Mouse (Mus musculus) bone marrow, adult 2 months (tissue): ENCODE measurements at regions not wholly inside any gene's neighbourhood (a gene's known extent, or its start where the extent isn't known, plus 50 kb on each side); places are given as distances from the start of the nearest gene placed in this dataset.

Experiments used
- H3K27ac ChIP-seq: fragments of 200-500 bp; 2 replicates; pipeline ENCODE4 v1.5.1; 2012; ENCODE audit warnings: low read depth, mild to moderate bottlenecking, control low read depth, inconsistent platforms, low read length; ENCODE audit not compliant: control insufficient read depth, poor library complexity, insufficient read depth
- H3K4me1 ChIP-seq: fragments of 200-500 bp; 2 replicates; pipeline ENCODE4 v1.6.1; 2011; ENCODE audit warnings: low read length; ENCODE audit not compliant: control insufficient read depth, insufficient read depth
- H3K4me3 ChIP-seq: fragments of 200-500 bp; replicated peaks from 2 replicates; pipeline ENCODE3; 2011; ENCODE audit warnings: mild to moderate bottlenecking, low read depth, low read length, control low read depth; ENCODE audit not compliant: control insufficient read depth
- CTCF ChIP-seq: fragments of 200-500 bp; IDR thresholded peaks from 2 replicates; pipeline ENCODE4 v1.5.1; 2011; ENCODE audit warnings: low read length, control low read depth; ENCODE audit not compliant: control insufficient read depth, insufficient read depth
- POLR2A ChIP-seq: fragments of 200-500 bp; IDR thresholded peaks from 2 replicates; pipeline ENCODE4 v1.6.1; 2011; ENCODE audit warnings: low read depth, mild to moderate bottlenecking, control low read depth, low read length, borderline replicate concordance; ENCODE audit not compliant: control insufficient read depth
- WGBS: fragments of 180-500 bp; shearing (Covaris S2); methylation state at CpG from one replicate; pipeline ENCODE4 v1.1.7; 2018; 5-methylcytosine and 5-hydroxymethylcytosine counted together

- no peak overlapping the region for H3K4me3 ChIP-seq
- no peak overlapping the region for H3K27ac ChIP-seq
- WGBS = 84% methylated on average over 3 of the region's 3 CpGs
- H3K4me1 ChIP-seq = no peaks in the 10 kb centered on the region
- TF ChIP-seq CTCF (no peak), POLR2A (no peak)
Observed at GRCm38 (mm10) chr1:52363625-52364024, 130.6 kb upstream of the Gls start.

GRCm38 (mm10) chr1:52362976-52363375 lies 129.9 kb upstream of the Gls start:
- Histone ChIP-seq H3K4me1 (no peaks in the 10 kb centered on the region), H3K27ac (no peak overlapping the region), H3K4me3 (no peak overlapping the region)
- TF ChIP-seq POLR2A = no peak
- no peak for TF ChIP-seq CTCF

- H3K4me3 ChIP-seq = no peak overlapping the region
Observed at GRCm38 (mm10) chr1:52354041-52354582, 121.1 kb upstream of the Gls start.

GRCm38 (mm10) chr1:52342127-52342526 lies 109.1 kb upstream of the Gls start:
- TF ChIP-seq POLR2A (no peak), CTCF (no peak)
- 9% methylated on average over 2 of the region's 2 CpGs for WGBS

More at GRCm38 (mm10) chr1:52354041-52354582, 121.1 kb upstream of the Gls start:
- no peaks in the 10 kb centered on the region for H3K4me1 ChIP-seq
- no peak overlapping the region for H3K27ac ChIP-seq
- no peak for TF ChIP-seq POLR2A
- TF ChIP-seq CTCF = no peak
- 76% methylated on average over 6 of the region's 6 CpGs for WGBS

GRCm38 (mm10) chr1:52338704-52339103 lies 105.7 kb upstream of the Gls start:
- 75% methylated on average over 3 of the region's 3 CpGs for WGBS
- TF ChIP-seq CTCF (no peak), POLR2A (no peak)
- no peak overlapping the region for H3K27ac ChIP-seq

More at GRCm38 (mm10) chr1:52342127-52342526, 109.1 kb upstream of the Gls start:
- no peaks in the 10 kb centered on the region for H3K4me1 ChIP-seq
- H3K27ac ChIP-seq = no peak overlapping the region
- H3K4me3 ChIP-seq = no peak overlapping the region

GRCm38 (mm10) chr1:52338243-52338642 lies 105.2 kb upstream of the Gls start:
- no peaks in the 10 kb centered on the region for H3K4me1 ChIP-seq
- H3K4me3 ChIP-seq = no peak overlapping the region
- TF ChIP-seq POLR2A (no peak), CTCF (no peak)
- 82% methylated on average over 6 of the region's 6 CpGs for WGBS
- H3K27ac ChIP-seq = no peak overlapping the region

More at GRCm38 (mm10) chr1:52338704-52339103, 105.7 kb upstream of the Gls start:
- no peak overlapping the region for H3K4me3 ChIP-seq
- H3K4me1 ChIP-seq = no peaks in the 10 kb centered on the region

GRCm38 (mm10) chr1:52336696-52337095 lies 103.7 kb upstream of the Gls start:
- TF ChIP-seq CTCF (no peak), POLR2A (no peak)
- Histone ChIP-seq H3K27ac (no peak overlapping the region), H3K4me1 (no peaks in the 10 kb centered on the region), H3K4me3 (no peak overlapping the region)
- 93% methylated on average over 3 of the region's 3 CpGs for WGBS

- H3K4me3 ChIP-seq = no peak overlapping the region
- H3K27ac ChIP-seq = no peak overlapping the region
- TF ChIP-seq CTCF (no peak), POLR2A (no peak)
- no peaks in the 10 kb centered on the region for H3K4me1 ChIP-seq
- 85% methylated on average over 12 of the region's 12 CpGs for WGBS
Observed at GRCm38 (mm10) chr1:52332013-52332412, 99.0 kb upstream of the Gls start.

- no peaks in the 10 kb centered on the region for H3K4me1 ChIP-seq
- no peak overlapping the region for H3K27ac ChIP-seq
- 15% methylated on average over 4 of the region's 4 CpGs for WGBS
- no peak for TF ChIP-seq CTCF
- TF ChIP-seq POLR2A = no peak
- H3K4me3 ChIP-seq = no peak overlapping the region
Observed at GRCm38 (mm10) chr1:52331442-52331841, 98.4 kb upstream of the Gls start.
